Mouse (Mus musculus) MEL (cell line): Measurements from ENCODE around the gene Pfkm.

Experiments used
- CTCF ChIP-seq, 3 experiments: IDR thresholded peaks in 2 of 3; conservative IDR thresholded peaks in 1 of 3; 2 replicates each; pipeline ENCODE4 v1.5.1; 2011 to 2012; ENCODE audit warnings: low read length in 3 of 3, low read depth in 2 of 3, mild to moderate bottlenecking in 2 of 3, improper control_type of control experiment in 1 of 3, inconsistent platforms in 1 of 3, mixed read lengths in 1 of 3, moderate library complexity in 1 of 3; ENCODE audit not compliant: control insufficient read depth in 1 of 3, insufficient read depth in 1 of 3, poor library complexity in 1 of 3, severe bottlenecking in 1 of 3
- ELF1 ChIP-seq: IDR thresholded peaks from 2 replicates; pipeline ENCODE4 v1.6.1; 2014; ENCODE audit warnings: low read depth, mild to moderate bottlenecking, inconsistent platforms, low read length, improper control_type of control experiment, moderate library complexity
- EP300 ChIP-seq, 2 experiments: IDR thresholded peaks; 2 replicates each; pipeline ENCODE4 v1.6.1; 2011; ENCODE audit warnings: improper control_type of control experiment in 2 of 2, low read length in 2 of 2, low read depth in 1 of 2, mild to moderate bottlenecking in 1 of 2
- GATA1 ChIP-seq: IDR thresholded peaks from 2 replicates; pipeline ENCODE4 v1.6.1; 2011; ENCODE audit warnings: low read depth, low read length, improper control_type of control experiment
- MAFK ChIP-seq: IDR thresholded peaks from 2 replicates; pipeline ENCODE4 v1.6.1; 2011; ENCODE audit warnings: low read depth, mild to moderate bottlenecking, low read length, improper control_type of control experiment, borderline replicate concordance
- MAX ChIP-seq: IDR thresholded peaks from 2 replicates; pipeline ENCODE4 v1.6.1; 2011; ENCODE audit warnings: low read length, improper control_type of control experiment
- TAL1 ChIP-seq: IDR thresholded peaks from 2 replicates; pipeline ENCODE4 v1.6.1; 2012; ENCODE audit warnings: mild to moderate bottlenecking, inconsistent platforms, low read length, moderate library complexity, mixed read lengths
- TCF12 ChIP-seq: IDR thresholded peaks from 2 replicates; pipeline ENCODE4 v1.6.1; 2014; ENCODE audit warnings: low read depth, mild to moderate bottlenecking, inconsistent platforms, low read length, improper control_type of control experiment, moderate library complexity
- USF1 ChIP-seq: IDR thresholded peaks from 2 replicates; pipeline ENCODE4 v1.6.1; 2014; ENCODE audit warnings: low read depth, mild to moderate bottlenecking, inconsistent platforms, low read length, improper control_type of control experiment, moderate library complexity
- ZC3H11A ChIP-seq: IDR thresholded peaks from 2 replicates; pipeline ENCODE4 v1.6.1; 2012; ENCODE audit warnings: low read depth, mild to moderate bottlenecking, inconsistent platforms, low read length, improper control_type of control experiment
- ZNF384 ChIP-seq: IDR thresholded peaks from 2 replicates; pipeline ENCODE4 v1.6.1; 2012; ENCODE audit warnings: low read depth, mild to moderate bottlenecking, inconsistent platforms, low read length, improper control_type of control experiment

GRCm38 (mm10) chr15:98180567-98181131 lies 88.3 kb downstream of the Pfkm start:
- TF ChIP-seq CTCF (IDR thresholded peaks at IDR 0.05 in 2 of 3, conservative IDR thresholded peaks at IDR 0.05 in 1 of 3; ENCODE audit: control insufficient read depth in 1 of 3, insufficient read depth in 1 of 3, low read depth in 2 of 3, low read length in 3 of 3, poor library complexity in 1 of 3, severe bottlenecking in 1 of 3), result no peak
- peak; percentile 24; the same call in 1 of the 2 replicates for TF ChIP-seq MAX
- peak; percentile 62 for TF ChIP-seq GATA1
- TF ChIP-seq USF1, result no peak
- TF ChIP-seq MAFK, result no peak
- peak; percentile 56 to 62; a peak in 3 of 4 replicates for TF ChIP-seq EP300 (IDR thresholded peaks at IDR 0.05; ENCODE audit: low read depth in 1 of 2, low read length in 2 of 2)
- TF ChIP-seq TCF12, result peak; percentile 55; the same call in 1 of the 2 replicates
- TF ChIP-seq TAL1, result no peak
- no peak; the same call in 1 of the 2 replicates for TF ChIP-seq ZNF384
- no peak for TF ChIP-seq ZC3H11A
- TF ChIP-seq ELF1, result no peak
